8 mouse cellular contexts compared by ENCODE assay signal in the genomic region with DNA sequence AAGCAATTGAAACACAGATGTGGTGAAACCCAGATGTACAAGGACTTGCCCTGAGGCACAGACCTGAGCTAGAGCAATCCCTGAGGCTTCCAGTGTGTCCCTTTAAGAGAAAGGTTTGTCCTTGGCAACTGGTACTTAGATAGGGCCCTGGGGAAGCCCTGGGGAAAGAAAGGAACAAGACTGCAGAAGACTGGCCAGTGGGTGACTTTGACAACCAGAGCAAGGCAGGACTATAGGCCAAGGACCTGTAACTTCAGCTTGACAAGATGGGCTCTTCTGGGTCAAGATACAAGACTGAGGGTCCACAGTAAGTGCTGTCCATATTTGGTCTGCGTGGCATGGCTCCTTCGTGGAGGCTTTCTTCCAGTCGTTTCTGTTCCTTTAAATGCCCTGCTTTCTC. TPM values are rescaled to one million over a fixed set of nuclear protein-coding genes. Genes with fewer than 3 reads are reported as not detected.
DNase-seq lines count a peak whose midpoint lies in the region; ATAC-seq and TF ChIP-seq lines count a peak whose summit lies in the region.

A gene (plus strand): TSS at position 190 of the 400 bp plus-strand sequence.

- TF ChIP-seq POLR2A in bone marrow, adult 2 months (IDR thresholded peaks at IDR 0.05; ENCODE audit: borderline replicate concordance, control insufficient read depth, low read depth, low read length): no peak

- WGBS in bone marrow, adult 2 months: 89% methylated on average over 3 of the region's 3 CpGs
- WGBS in intestine, postnatal 0 days: 89% methylated on average over 3 of the region's 3 CpGs
- WGBS in midbrain, embryonic 12.5 days: 86% methylated on average over 3 of the region's 3 CpGs

- H3K4me2 ChIP-seq in intestine, postnatal 0 days (replicated peaks; ENCODE audit: low read depth): no peak within 1 kb of the TSS
- H3K4me2 ChIP-seq in midbrain, embryonic 12.5 days (replicated peaks): no peak within 1 kb of the TSS

- H3K27me3 ChIP-seq in intestine, postnatal 0 days (replicated peaks; ENCODE audit: control insufficient read depth, insufficient read depth, low read length): no peaks in the 10 kb centered on the region
- H3K27me3 ChIP-seq in midbrain, embryonic 12.5 days: no peaks in the 10 kb centered on the region

- no peak within 1 kb of the TSS for H3K9ac ChIP-seq in intestine, postnatal 0 days (ENCODE audit: low read depth, low read length)
- H3K9ac ChIP-seq in midbrain, embryonic 12.5 days (replicated peaks): no peak within 1 kb of the TSS

- no peaks in the 10 kb centered on the region for H3K9me3 ChIP-seq in intestine, postnatal 0 days (ENCODE audit: control insufficient read depth)
- H3K9me3 ChIP-seq in midbrain, embryonic 12.5 days: no peaks in the 10 kb centered on the region

- no peaks in the 10 kb centered on the region; the same call in 1 of the 2 replicates for H3K4me1 ChIP-seq in bone marrow, adult 2 months (ENCODE audit: control insufficient read depth, insufficient read depth, low read length)
- no peaks in the 10 kb centered on the region for H3K4me1 ChIP-seq in intestine, postnatal 0 days (replicated peaks; ENCODE audit: control insufficient read depth, insufficient read depth, low read length)
- peaks cover 16% of the 10 kb centered on the region for H3K4me1 ChIP-seq in midbrain, embryonic 12.5 days

- no peak for TF ChIP-seq CTCF in bone marrow, adult 2 months (IDR thresholded peaks at IDR 0.05; ENCODE audit: control insufficient read depth, insufficient read depth, low read length)
- TF ChIP-seq CTCF in intestine, postnatal 0 days (IDR thresholded peaks at IDR 0.05; ENCODE audit: low read depth): no peak

- H3K4me3 ChIP-seq in bone marrow, adult 2 months (replicated peaks; ENCODE audit: control insufficient read depth, low read depth, low read length): no peak within 1 kb of the TSS
- H3K4me3 ChIP-seq in intestine, postnatal 0 days (ENCODE audit: low read depth, low read length): no peak within 1 kb of the TSS
- no peak within 1 kb of the TSS for H3K4me3 ChIP-seq in midbrain, embryonic 12.5 days

- H3K27ac ChIP-seq in bone marrow, adult 2 months (ENCODE audit: control insufficient read depth, insufficient read depth, low read depth, low read length, poor library complexity): no peak within 1 kb of the TSS
- H3K27ac ChIP-seq in intestine, postnatal 0 days (ENCODE audit: low read depth, low read length): no peak within 1 kb of the TSS
- no peak within 1 kb of the TSS for H3K27ac ChIP-seq in midbrain, embryonic 12.5 days (replicated peaks)

- no peak for ATAC-seq in intestine, postnatal 0 days
- no peak for ATAC-seq in midbrain, embryonic 12.5 days (ENCODE audit: low FRiP score, low read depth)

- no peaks in the 10 kb centered on the region for H3K36me3 ChIP-seq in intestine, postnatal 0 days (ENCODE audit: control insufficient read depth, insufficient read depth)
- H3K36me3 ChIP-seq in midbrain, embryonic 12.5 days: no peaks in the 10 kb centered on the region

- no peak for DNase-seq in left cerebral cortex, adult 18-20 months (ENCODE audit: low spot score in 2 of 2)
- no peak for DNase-seq in left cerebral cortex, adult 11 months (ENCODE audit: low spot score)
- DNase-seq in gastrocnemius, postnatal 4 days (ENCODE audit: low spot score in 2 of 2): no peak
- DNase-seq in spleen, postnatal 4 days (ENCODE audit: low spot score in 2 of 2): no peak
- no peak for DNase-seq in cerebellum, postnatal 4 days (ENCODE audit: low spot score in 2 of 2)

RNA-seq across cellular contexts. Expression of the gene that starts here (rescaled TPM):
- 10 to 100 TPM; 19.9 to 22.2 TPM for total RNA-seq in left cerebral cortex, adult 18-20 months (2021)
- 60.8 and 96.2 TPM in 2 replicates for polyA plus RNA-seq in bone marrow, adult 2 months (2011; ENCODE audit: insufficient read depth, insufficient read length, low replicate concordance, missing spikeins)
- total RNA-seq in gastrocnemius, postnatal 4 days (2021): 10 to 100 TPM; 26.2 to 28.6 TPM
- polyA plus RNA-seq in intestine, postnatal 0 days (2015; fragmentation: Nextera tagmentation; extraction: Ambion mirVana): 22.6 and 23.2 TPM in 2 replicates
- polyA plus RNA-seq in midbrain, embryonic 12.5 days (2016; fragmentation: Nextera tagmentation; extraction: Ambion mirVana): 50.2 and 50.5 TPM in 2 replicates
